Mouse (Mus musculus): ENCODE data around the gene Miga1.

Gene Miga1

DNA sequence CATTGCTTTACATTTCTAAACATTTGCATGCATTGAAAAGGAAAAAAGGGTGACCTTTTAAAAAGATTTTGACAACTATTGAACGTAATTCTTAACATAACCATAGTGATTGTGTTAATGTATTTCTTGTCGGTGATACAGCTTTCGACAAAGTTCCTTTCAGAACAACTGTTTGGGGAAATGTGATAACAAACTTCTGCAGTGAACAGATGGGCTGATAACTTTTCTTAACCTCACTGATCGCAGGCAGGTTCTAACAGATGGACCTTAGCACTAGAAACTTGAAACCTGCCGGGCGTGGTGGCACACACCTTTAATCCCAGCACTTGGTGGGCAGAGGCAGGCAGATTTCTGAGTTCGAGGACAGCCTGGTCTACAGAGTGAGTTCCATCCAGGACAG is 111.4 kb downstream of the Miga1 start:
- in situ Hi-C loops (cut with MboI; ENCODE audit: low pct_unique_long_range_greater_than_20kb in 1 of 2, low sequenced_read_pairs in 2 of 2, unreplicated experiment in 1 of 2): no loop called here

DNA sequence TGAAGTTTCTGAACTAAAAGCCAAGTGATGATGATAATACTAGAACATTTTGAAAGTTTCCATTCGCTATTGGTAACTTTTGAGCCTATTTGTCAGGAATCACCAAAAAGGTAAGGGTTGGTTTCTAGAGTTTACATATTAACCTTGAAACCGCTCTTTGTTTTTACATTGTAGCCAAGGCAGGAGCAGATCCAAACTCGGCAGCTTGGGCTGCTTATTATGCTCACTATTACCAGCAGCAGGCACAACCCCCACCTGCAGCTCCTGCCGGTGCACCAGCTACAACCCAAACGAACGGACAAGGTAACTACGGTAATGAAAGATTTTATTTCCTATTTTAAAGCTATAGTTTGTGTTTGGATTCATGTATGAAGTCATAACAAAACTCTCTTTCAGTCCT is 114.3 kb downstream of the Miga1 start:
- in situ Hi-C loops (cut with MboI; ENCODE audit: low pct_unique_long_range_greater_than_20kb in 1 of 2, low sequenced_read_pairs in 2 of 2, unreplicated experiment in 1 of 2): no loop called here

GRCm38 (mm10) chr3:152224918-152225317 is 115.3 kb downstream of the Miga1 start:
- in situ Hi-C loops (cut with MboI; ENCODE audit: low pct_unique_long_range_greater_than_20kb in 1 of 2, low sequenced_read_pairs in 2 of 2, unreplicated experiment in 1 of 2): loop anchor here in 1 of 2 experiments (25.0 kb wide), 1 partner anchor 113 kb away; no protein-coding TSS in a partner anchor

All from mouse embryonic stem cell (cell line).